Mouse (Mus musculus): ENCODE results near the gene Endou.

Gene Endou

GRCm38 (mm10) chr15:97728394-97728793 lies 2.7 kb downstream of the Endou start:
- DNase-seq (ENCODE audit: low read depth in 1 of 2, low spot score in 2 of 2): no peak

- no peak for DNase-seq (ENCODE audit: low read depth in 1 of 2, low spot score in 2 of 2)
Observed at GRCm38 (mm10) chr15:97727520-97727919, 3.6 kb downstream of the Endou start.

GRCm38 (mm10) chr15:97727048-97727447 lies 4.1 kb downstream of the Endou start:
- no peak for DNase-seq (ENCODE audit: low read depth in 1 of 2, low spot score in 2 of 2)

GRCm38 (mm10) chr15:97726310-97726709 lies 4.8 kb downstream of the Endou start:
- DNase-seq (ENCODE audit: low read depth in 1 of 2, low spot score in 2 of 2): no peak

GRCm38 (mm10) chr15:97725198-97725785 lies 5.8 kb downstream of the Endou start:
- no peak for DNase-seq (ENCODE audit: low read depth in 1 of 2, low spot score in 2 of 2)

GRCm38 (mm10) chr15:97724346-97725197 lies 6.6 kb downstream of the Endou start:
- DNase-seq (ENCODE audit: low read depth in 1 of 2, low spot score in 2 of 2): no peak

GRCm38 (mm10) chr15:97723536-97724345 lies 7.4 kb downstream of the Endou start:
- DNase-seq (ENCODE audit: low read depth in 1 of 2, low spot score in 2 of 2): no peak

- DNase-seq (ENCODE audit: low read depth in 1 of 2, low spot score in 2 of 2): no peak
Observed at GRCm38 (mm10) chr15:97721008-97721701, 10.0 kb downstream of the Endou start.

- no peak for DNase-seq (ENCODE audit: low read depth in 1 of 2, low spot score in 2 of 2)
Observed at GRCm38 (mm10) chr15:97720026-97720675, 11.0 kb downstream of the Endou start.

GRCm38 (mm10) chr15:97719494-97719893 lies 11.6 kb downstream of the Endou start:
- DNase-seq (ENCODE audit: low read depth in 1 of 2, low spot score in 2 of 2): no peak

GRCm38 (mm10) chr15:97718535-97719155 lies 12.5 kb downstream of the Endou start:
- DNase-seq (ENCODE audit: low read depth in 1 of 2, low spot score in 2 of 2): no peak

GRCm38 (mm10) chr15:97717861-97718534 lies 13.1 kb downstream of the Endou start:
- DNase-seq (ENCODE audit: low read depth in 1 of 2, low spot score in 2 of 2): peak in 1 of 2 experiments; percentile 18

GRCm38 (mm10) chr15:97716782-97717181 lies 14.4 kb downstream of the Endou start:
- DNase-seq (ENCODE audit: low read depth in 1 of 2, low spot score in 2 of 2): no peak

- no peak for DNase-seq (ENCODE audit: low read depth in 1 of 2, low spot score in 2 of 2)
Observed at GRCm38 (mm10) chr15:97715734-97716133, 15.4 kb downstream of the Endou start.

GRCm38 (mm10) chr15:97715083-97715482 lies 16.1 kb downstream of the Endou start:
- DNase-seq (ENCODE audit: low read depth in 1 of 2, low spot score in 2 of 2): no peak

GRCm38 (mm10) chr15:97712546-97712945 lies 18.6 kb downstream of the Endou start:
- DNase-seq (ENCODE audit: low read depth in 1 of 2, low spot score in 2 of 2): no peak

- DNase-seq (ENCODE audit: low read depth in 1 of 2, low spot score in 2 of 2): no peak
Observed at GRCm38 (mm10) chr15:97710906-97711305, 20.2 kb downstream of the Endou start.

GRCm38 (mm10) chr15:97705211-97706050 lies 25.7 kb downstream of the Endou start, which contains the start of gene Rpap3:
Rpap3 (minus strand) TSS chr15:97705825.
- DNase-seq (ENCODE audit: low read depth in 1 of 2, low spot score in 2 of 2): peak in 1 of 2 experiments; percentile 24

GRCm38 (mm10) chr15:97696616-97697015 lies 34.5 kb downstream of the Endou start:
- no peak for DNase-seq (ENCODE audit: low read depth in 1 of 2, low spot score in 2 of 2)
